Mouse (Mus musculus): ENCODE measurements around the gene Lrrc71. TPM values are rescaled to one million over a fixed set of nuclear protein-coding genes. Genes with fewer than 3 reads are reported as not detected.

Lrrc71 gene
- polyA plus RNA-seq, 1 experiment from 2014 or later = 0.52 TPM

DNA sequence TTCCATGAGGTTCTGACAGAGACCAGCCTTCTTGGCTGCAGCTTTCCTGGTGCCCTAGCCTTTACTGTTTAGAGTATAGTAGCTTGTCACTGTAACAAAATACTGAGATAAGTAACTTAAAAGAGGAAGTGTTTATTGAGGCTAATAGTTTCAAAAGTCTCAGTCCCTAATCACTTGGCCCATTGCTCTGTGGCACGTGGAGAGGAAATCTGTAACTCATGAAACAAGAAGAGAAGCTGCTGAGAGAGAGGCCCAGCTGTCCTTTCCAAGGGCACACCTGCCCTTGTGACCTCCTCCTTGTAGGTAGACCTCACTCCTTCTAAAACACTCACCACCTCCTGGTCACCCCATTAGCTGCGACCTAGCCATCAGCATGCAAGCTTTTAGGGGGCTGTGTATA lies 29.9 kb downstream of the Lrrc71 start:
- peaks cover 65% of the 10 kb centered on the region for H3K36me3 ChIP-seq (ENCODE audit: control insufficient read depth, insufficient read depth, low read length)
- no peak overlapping the region for H3K4me3 ChIP-seq (ENCODE audit: low read depth, low read length)
- no peaks in the 10 kb centered on the region for H3K9me3 ChIP-seq (ENCODE audit: control insufficient read depth, low read length)
- no peak overlapping the region for H3K4me2 ChIP-seq (ENCODE audit: low read depth, low read length)
- no peak for ATAC-seq (ENCODE audit: low read depth)
- no peaks in the 10 kb centered on the region for H3K4me1 ChIP-seq (ENCODE audit: control insufficient read depth, insufficient read depth, low read length)
- H3K9ac ChIP-seq (replicated peaks; ENCODE audit: low read depth, low read length) = no peak overlapping the region
- H3K27me3 ChIP-seq (ENCODE audit: control insufficient read depth, insufficient read depth, low read length) = no peaks in the 10 kb centered on the region
- 89% methylated on average over 2 of the region's 2 CpGs for WGBS
- no peak overlapping the region for H3K27ac ChIP-seq (ENCODE audit: low read depth, low read length)

Other genes with a start within 250 kb of the Lrrc71 start
- 7.3 and 7.8 TPM in 2 replicates for gene Etv3, start 223.2 kb downstream of the Lrrc71 start, polyA plus RNA-seq (2014; fragmentation: Nextera tagmentation; extraction: Ambion mirVana)
- 27.1 and 28.6 TPM in 2 replicates for gene Arhgef11, start 131.1 kb downstream of the Lrrc71 start, polyA plus RNA-seq (2014; fragmentation: Nextera tagmentation; extraction: Ambion mirVana)
- 0.80 and 103 TPM in 2 replicates for gene Ntrk1, start 46.5 kb upstream of the Lrrc71 start, polyA plus RNA-seq (2014; fragmentation: Nextera tagmentation; extraction: Ambion mirVana)
- 0.27 and 3.1 TPM in 2 replicates for gene Insrr, start 48.3 kb upstream of the Lrrc71 start, polyA plus RNA-seq (2014; fragmentation: Nextera tagmentation; extraction: Ambion mirVana)
- gene Pear1, start 75.7 kb upstream of the Lrrc71 start, polyA plus RNA-seq (2014; fragmentation: Nextera tagmentation; extraction: Ambion mirVana) = 3.6 and 9.1 TPM in 2 replicates
- not detected in 2 replicates for gene Sh2d2a, start 98.1 kb upstream of the Lrrc71 start, polyA plus RNA-seq (2014; fragmentation: Nextera tagmentation; extraction: Ambion mirVana)
- gene Prcc, start 137.0 kb upstream of the Lrrc71 start, polyA plus RNA-seq (2014; fragmentation: Nextera tagmentation; extraction: Ambion mirVana) = 16.0 and 16.9 TPM in 2 replicates
- 128 and 151 TPM in 2 replicates for gene Hdgf, start 157.7 kb upstream of the Lrrc71 start, polyA plus RNA-seq (2014; fragmentation: Nextera tagmentation; extraction: Ambion mirVana)
- 53.5 and 58.9 TPM in 2 replicates for gene Mrpl24, start 170.9 kb upstream of the Lrrc71 start, polyA plus RNA-seq (2014; fragmentation: Nextera tagmentation; extraction: Ambion mirVana)
- gene Isg20l2, start 181.7 kb upstream of the Lrrc71 start, polyA plus RNA-seq (2014; fragmentation: Nextera tagmentation; extraction: Ambion mirVana) = 16.1 and 23.1 TPM in 2 replicates
- 19.7 and 20.6 TPM in 2 replicates for gene Rrnad1, start 182.1 kb upstream of the Lrrc71 start, polyA plus RNA-seq (2014; fragmentation: Nextera tagmentation; extraction: Ambion mirVana)
- gene Crabp2, start 200.0 kb upstream of the Lrrc71 start, polyA plus RNA-seq (2014; fragmentation: Nextera tagmentation; extraction: Ambion mirVana) = 45.5 and 103 TPM in 2 replicates
- 11.1 and 16.7 TPM in 2 replicates for gene Nes, start 222.5 kb upstream of the Lrrc71 start, polyA plus RNA-seq (2014; fragmentation: Nextera tagmentation; extraction: Ambion mirVana)